Mouse (Mus musculus): ENCODE measurements around the gene Ptov1. TPM values are rescaled to one million over a fixed set of nuclear protein-coding genes. Genes with fewer than 3 reads are reported as not detected.
A peak's percentile ranks its signal among the peaks of the same experiment; 100 is the strongest.

Gene Ptov1
- polyA plus RNA-seq, 1 experiment = 927 TPM

- TF ChIP-seq CTCF (IDR thresholded peaks at IDR 0.05; ENCODE audit: borderline replicate concordance, extremely low read depth, insufficient read depth, insufficient read length) (no peak), POLR2A (IDR thresholded peaks at IDR 0.05; ENCODE audit: borderline replicate concordance, extremely low read depth, insufficient read depth, insufficient read length, poor library complexity, severe bottlenecking) (0 out of 2 replicates have a peak, but pooled peaks have one; percentile 26)
- DNase-seq (ENCODE audit: low read depth) = peak; percentile 98
Observed at GRCm38 (mm10) chr7:44849416-44850111, 20.0 kb downstream of the Ptov1 start.

GRCm38 (mm10) chr7:44848561-44849415 is 20.8 kb downstream of the Ptov1 start, which contains the start of the genes Akt1s1 and Tbc1d17:
Gene Akt1s1 (plus strand): TSS chr7:44848991.
Gene Tbc1d17 (minus strand): TSS chr7:44849079.
- TF ChIP-seq POLR2A (IDR thresholded peaks at IDR 0.05; ENCODE audit: borderline replicate concordance, extremely low read depth, insufficient read depth, insufficient read length, poor library complexity, severe bottlenecking) (peak; percentile 64; the same call in 1 of the 2 replicates), CTCF (IDR thresholded peaks at IDR 0.05; ENCODE audit: borderline replicate concordance, extremely low read depth, insufficient read depth, insufficient read length) (no peak)

GRCm38 (mm10) chr7:44847772-44848171 is 21.8 kb downstream of the Ptov1 start:
- no peak for DNase-seq (ENCODE audit: low read depth)
- TF ChIP-seq POLR2A (IDR thresholded peaks at IDR 0.05; ENCODE audit: borderline replicate concordance, extremely low read depth, insufficient read depth, insufficient read length, poor library complexity, severe bottlenecking) = no peak
- TF ChIP-seq CTCF (IDR thresholded peaks at IDR 0.05; ENCODE audit: borderline replicate concordance, extremely low read depth, insufficient read depth, insufficient read length) = no peak

More at GRCm38 (mm10) chr7:44848561-44849415, 20.8 kb downstream of the Ptov1 start, which contains the start of the genes Akt1s1 and Tbc1d17:
- DNase-seq (ENCODE audit: low read depth) = peak; percentile 100

- TF ChIP-seq CTCF (IDR thresholded peaks at IDR 0.05; ENCODE audit: borderline replicate concordance, extremely low read depth, insufficient read depth, insufficient read length) (no peak), POLR2A (IDR thresholded peaks at IDR 0.05; ENCODE audit: borderline replicate concordance, extremely low read depth, insufficient read depth, insufficient read length, poor library complexity, severe bottlenecking) (no peak)
- DNase-seq (ENCODE audit: low read depth) = no peak
Observed at GRCm38 (mm10) chr7:44846804-44847203, 22.8 kb downstream of the Ptov1 start.

- no peak for TF ChIP-seq POLR2A (IDR thresholded peaks at IDR 0.05; ENCODE audit: borderline replicate concordance, extremely low read depth, insufficient read depth, insufficient read length, poor library complexity, severe bottlenecking)
- no peak for TF ChIP-seq CTCF (IDR thresholded peaks at IDR 0.05; ENCODE audit: borderline replicate concordance, extremely low read depth, insufficient read depth, insufficient read length)
- DNase-seq (ENCODE audit: low read depth) = no peak
Observed at GRCm38 (mm10) chr7:44845006-44845405, 24.6 kb downstream of the Ptov1 start.

- TF ChIP-seq POLR2A (IDR thresholded peaks at IDR 0.05; ENCODE audit: borderline replicate concordance, extremely low read depth, insufficient read depth, insufficient read length, poor library complexity, severe bottlenecking) (no peak), CTCF (IDR thresholded peaks at IDR 0.05; ENCODE audit: borderline replicate concordance, extremely low read depth, insufficient read depth, insufficient read length) (no peak)
- no peak for DNase-seq (ENCODE audit: low read depth)
Observed at GRCm38 (mm10) chr7:44841825-44842463, 27.6 kb downstream of the Ptov1 start.

GRCm38 (mm10) chr7:44840426-44840825 is 29.2 kb downstream of the Ptov1 start:
- TF ChIP-seq CTCF (IDR thresholded peaks at IDR 0.05; ENCODE audit: borderline replicate concordance, extremely low read depth, insufficient read depth, insufficient read length) (no peak), POLR2A (IDR thresholded peaks at IDR 0.05; ENCODE audit: borderline replicate concordance, extremely low read depth, insufficient read depth, insufficient read length, poor library complexity, severe bottlenecking) (no peak)
- no peak for DNase-seq (ENCODE audit: low read depth)

- no peak for TF ChIP-seq CTCF (IDR thresholded peaks at IDR 0.05; ENCODE audit: borderline replicate concordance, extremely low read depth, insufficient read depth, insufficient read length)
- TF ChIP-seq POLR2A (IDR thresholded peaks at IDR 0.05; ENCODE audit: borderline replicate concordance, extremely low read depth, insufficient read depth, insufficient read length, poor library complexity, severe bottlenecking) = no peak
- DNase-seq (ENCODE audit: low read depth) = peak; percentile 75
Observed at GRCm38 (mm10) chr7:44839491-44840191, 29.9 kb downstream of the Ptov1 start.

GRCm38 (mm10) chr7:44839171-44839490 is 30.5 kb downstream of the Ptov1 start:
- DNase-seq (ENCODE audit: low read depth) = no peak
- TF ChIP-seq CTCF (IDR thresholded peaks at IDR 0.05; ENCODE audit: borderline replicate concordance, extremely low read depth, insufficient read depth, insufficient read length) = no peak
- TF ChIP-seq POLR2A (IDR thresholded peaks at IDR 0.05; ENCODE audit: borderline replicate concordance, extremely low read depth, insufficient read depth, insufficient read length, poor library complexity, severe bottlenecking) = no peak

GRCm38 (mm10) chr7:44838073-44838472 is 31.5 kb downstream of the Ptov1 start:
- DNase-seq (ENCODE audit: low read depth) = no peak
- no peak for TF ChIP-seq POLR2A (IDR thresholded peaks at IDR 0.05; ENCODE audit: borderline replicate concordance, extremely low read depth, insufficient read depth, insufficient read length, poor library complexity, severe bottlenecking)
- no peak for TF ChIP-seq CTCF (IDR thresholded peaks at IDR 0.05; ENCODE audit: borderline replicate concordance, extremely low read depth, insufficient read depth, insufficient read length)

Measured in brain, embryonic 14.5 days (tissue).